Mouse (Mus musculus): ENCODE results near the gene Agap1. TPM values are rescaled to one million over a fixed set of nuclear protein-coding genes. Genes with fewer than 3 reads are reported as not detected.

Agap1 gene
- 20.5 and 29.5 TPM in 2 replicates for polyA plus RNA-seq (2012; ENCODE audit: low replicate concordance)

GRCm38 (mm10) chr1:89454196-89455123 lies at the start of gene Agap1:
Agap1 (plus strand) TSS chr1:89454806.

GRCm38 (mm10) chr1:89931120-89931519 lies 476.5 kb downstream of the Agap1 start, which contains the start of gene Gbx2:
Gbx2 (minus strand) TSS chr1:89931179.

